Mouse (Mus musculus) liver, embryonic 14.5 days (tissue): ENCODE measurements around the gene Crim1. TPM values are rescaled to one million over a fixed set of nuclear protein-coding genes. Genes with fewer than 3 reads are reported as not detected.

Experiments used
- ATAC-seq: fragments of 200-750 bp; cut with Nextera tagmentation; 2 replicates; pipeline ENCODE4 v1.8.0; 2017; ENCODE audit warnings: moderate number of reproducible peaks, mild to moderate bottlenecking, moderate library complexity; ENCODE audit not compliant: insufficient read depth
- DNase-seq, 3 experiments: peaks; one replicate each; pipeline ENCODE4 v3.0.0-alpha.2; 2012 to 2013; ENCODE audit warnings: low read depth in 3 of 3, low spot score in 3 of 3
- H3K27ac ChIP-seq: fragments of 300-500 bp; sonication (generic); 2 replicates; pipeline ENCODE4 v1.5.1; 2014; ENCODE audit warnings: moderate library complexity, mild to moderate bottlenecking, control low read depth, inconsistent platforms
- H3K27me3 ChIP-seq: fragments of 300-500 bp; sonication (generic); 2 replicates; pipeline ENCODE4 v1.6.1; 2014; ENCODE audit warnings: mild to moderate bottlenecking, low read length, moderate library complexity; ENCODE audit not compliant: control insufficient read depth, insufficient read depth
- H3K36me3 ChIP-seq: fragments of 300-500 bp; sonication (generic); replicated peaks from 2 replicates; pipeline ENCODE4 v1.6.1; 2014; ENCODE audit warnings: low read depth; ENCODE audit not compliant: control insufficient read depth, insufficient read depth
- H3K4me1 ChIP-seq, 2 experiments: fragments of 200-500 bp in 1 of 2; fragments of 300-500 bp in 1 of 2; sonication (generic) in 1 of 2; replicated peaks; 2 replicates each; pipeline ENCODE4 v1.6.1; 2012 to 2014; ENCODE audit warnings: antibody characterized with exemption in 1 of 2, inconsistent platforms in 1 of 2, low read length in 1 of 2; ENCODE audit not compliant: control insufficient read depth in 2 of 2, insufficient read depth in 2 of 2
- H3K4me2 ChIP-seq: fragments of 300-500 bp; sonication (generic); 2 replicates; pipeline ENCODE4 v1.6.1; 2014; ENCODE audit warnings: low read depth, mild to moderate bottlenecking, control low read depth, moderate library complexity
- H3K4me3 ChIP-seq, 2 experiments: fragments of 200-500 bp in 1 of 2; fragments of 300-500 bp in 1 of 2; sonication (generic) in 1 of 2; 2 replicates each; pipeline ENCODE4 v1.5.1; 2012 to 2014; ENCODE audit warnings: low read depth in 2 of 2, low read length in 2 of 2, mild to moderate bottlenecking in 2 of 2, control low read depth in 1 of 2, inconsistent platforms in 1 of 2, moderate library complexity in 1 of 2; ENCODE audit not compliant: insufficient read depth in 1 of 2
- H3K9ac ChIP-seq: fragments of 300-500 bp; sonication (generic); replicated peaks from 2 replicates; pipeline ENCODE4 v1.6.1; 2014; ENCODE audit warnings: mild to moderate bottlenecking, control low read depth, moderate library complexity
- H3K9me3 ChIP-seq: fragments of 300-500 bp; sonication (generic); 2 replicates; pipeline ENCODE4 v1.6.1; 2016; ENCODE audit warnings: low read length, mixed read lengths; ENCODE audit not compliant: control insufficient read depth
- CTCF ChIP-seq: IDR thresholded peaks from 2 replicates; pipeline ENCODE4 v1.5.1; 2016; ENCODE audit warnings: antibody characterized with exemption, low read depth, control low read depth
- EP300 ChIP-seq: IDR thresholded peaks from 2 replicates; pipeline ENCODE4 v1.6.1; 2016; ENCODE audit warnings: antibody characterized with exemption, low read depth
- WGBS: fragments of 180-500 bp; shearing (Covaris S2); extraction: QIAGEN DNeasy Blood & Tissue Kit; methylation state at CpG from one replicate; pipeline ENCODE4 v1.1.7; 2014; ENCODE audit not compliant: insufficient replicate concordance; 5-methylcytosine and 5-hydroxymethylcytosine counted together
- polyA plus RNA-seq, 2 experiments: library from polyadenylated mRNA; depleted of rRNA in 1 of 2; stranded (reverse) in 1 of 2; unstranded in 1 of 2; fragments of >200 nt; fragmentation: Nextera tagmentation in 1 of 2; extraction: Ambion mirVana in 1 of 2; gene quantifications; 2 replicates each; pipeline versions ENCODE4 v1.2.1 to v1.2.3; 2012 to 2014

Gene Crim1
- polyA plus RNA-seq, 2 experiments, result 0.74 to 0.95 TPM

GRCm38 (mm10) chr17:78273875-78274274 is 73.8 kb downstream of the Crim1 start:
- no peaks in the 10 kb centered on the region for H3K27me3 ChIP-seq
- peaks cover 0 to 6% of the 10 kb centered on the region in 2 experiments; a peak in 2 of 4 replicates for H3K4me1 ChIP-seq
- ATAC-seq (no peak), DNase-seq (no peak)
- WGBS, result 62% methylated on average over 7 of the region's 7 CpGs
- no peak overlapping the region for H3K4me2 ChIP-seq
- no peak overlapping the region for H3K4me3 ChIP-seq
- TF ChIP-seq CTCF (no peak), EP300 (no peak)
- no peak overlapping the region for H3K27ac ChIP-seq
- H3K9me3 ChIP-seq, result no peaks in the 10 kb centered on the region
- no peak overlapping the region for H3K9ac ChIP-seq
- no peaks in the 10 kb centered on the region for H3K36me3 ChIP-seq

DNA sequence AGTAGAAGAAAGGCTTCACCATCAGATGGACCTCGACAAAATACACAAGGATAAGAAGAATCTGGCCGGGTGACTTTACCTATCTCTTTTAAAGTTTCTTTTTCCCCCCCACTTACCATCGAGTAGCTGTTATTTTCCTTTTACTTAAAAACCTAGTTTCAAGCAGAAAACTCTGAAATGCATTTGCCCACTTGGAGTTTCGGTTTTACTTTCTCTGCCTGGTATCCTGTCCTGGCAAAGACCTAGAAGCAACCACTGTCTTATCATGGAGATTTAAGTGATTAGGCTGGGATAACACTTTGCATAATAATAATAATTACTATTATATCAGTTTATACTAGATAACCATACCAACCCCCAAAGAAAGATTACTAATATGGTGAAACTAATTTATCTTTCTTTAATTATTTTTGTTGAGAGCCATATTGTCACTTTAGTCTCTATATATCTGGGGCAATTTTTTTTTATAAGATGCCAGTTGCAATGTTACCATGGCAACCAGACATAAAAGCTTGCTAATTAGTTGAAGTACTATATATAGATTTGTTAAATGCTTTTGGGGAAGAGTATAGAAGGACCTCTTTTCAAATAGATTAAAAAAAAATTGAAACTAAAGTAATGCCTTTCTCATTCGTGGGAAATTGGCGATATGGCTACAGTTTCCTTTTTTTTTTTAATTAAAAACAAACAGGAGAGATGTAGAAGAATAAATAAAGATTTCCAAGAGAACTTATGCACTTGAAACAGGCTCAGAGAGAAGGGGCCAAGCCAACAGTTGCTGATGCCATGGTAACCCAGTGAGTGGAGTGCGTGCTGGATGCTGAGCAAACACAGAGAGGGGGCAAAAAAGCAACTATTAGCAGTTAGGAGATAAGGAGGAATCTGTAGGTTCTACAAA is 74.8 kb downstream of the Crim1 start:
- 74% methylated on average over 7 of the region's 7 CpGs for WGBS

DNA sequence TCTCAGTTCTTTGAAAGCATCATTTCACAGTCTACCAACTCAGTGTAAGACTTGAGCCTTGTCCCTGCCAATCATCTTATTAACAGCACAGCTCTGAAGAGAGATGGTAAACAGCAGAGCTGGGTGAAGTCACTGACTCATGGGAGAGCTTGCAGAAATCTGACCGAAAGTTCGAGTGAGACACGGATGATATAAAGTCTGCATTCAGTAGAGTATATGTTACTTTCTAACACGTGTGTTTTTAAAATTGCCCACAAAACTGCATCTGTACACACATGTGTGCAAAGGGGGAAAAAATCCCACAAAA is 75.4 kb downstream of the Crim1 start:
- Histone ChIP-seq H3K27me3 (no peaks in the 10 kb centered on the region), H3K9me3 (no peaks in the 10 kb centered on the region), H3K36me3 (no peaks in the 10 kb centered on the region), H3K27ac (no peak overlapping the region), H3K4me1 (peaks cover 0 to 6% of the 10 kb centered on the region in 2 experiments; a peak in 2 of 4 replicates), H3K4me2 (no peak overlapping the region), H3K4me3 (no peak overlapping the region), H3K9ac (no peak overlapping the region)
- no peak for TF ChIP-seq CTCF
- no peak for TF ChIP-seq EP300
- ATAC-seq (no peak), DNase-seq (no peak)
- 63% methylated on average over 4 of the region's 4 CpGs for WGBS

More for the DNA sequence above, 74.8 kb downstream of the Crim1 start:
- TF ChIP-seq EP300 (no peak), CTCF (no peak)
- H3K4me1 ChIP-seq, result peaks cover 0 to 6% of the 10 kb centered on the region in 2 experiments; a peak in 2 of 4 replicates
- no peaks in the 10 kb centered on the region for H3K9me3 ChIP-seq
- H3K27ac ChIP-seq, result no peak overlapping the region
- DNase-seq (no peak), ATAC-seq (no peak)
- H3K27me3 ChIP-seq, result no peaks in the 10 kb centered on the region
- no peaks in the 10 kb centered on the region for H3K36me3 ChIP-seq
- no peak overlapping the region for H3K9ac ChIP-seq
- H3K4me3 ChIP-seq, result no peak overlapping the region
- no peak overlapping the region for H3K4me2 ChIP-seq

DNA sequence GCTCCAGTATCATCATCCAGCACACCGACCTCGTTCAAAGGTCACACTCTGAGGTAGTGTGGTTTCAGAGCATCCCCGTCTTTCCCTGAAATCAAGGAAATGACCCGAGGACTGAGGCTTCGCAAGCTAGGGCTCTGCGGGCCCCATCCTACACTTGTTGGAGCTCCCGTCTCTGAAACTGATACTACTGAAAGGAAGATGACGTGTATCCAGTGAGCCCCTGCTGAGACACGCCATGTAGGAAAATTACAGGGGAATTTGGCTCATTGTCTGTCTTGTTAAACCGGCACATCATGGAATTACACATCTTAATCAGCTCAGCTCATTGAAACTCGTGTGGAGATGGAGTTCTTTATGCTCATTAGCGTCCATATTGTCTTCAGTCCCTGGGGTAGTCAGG is 79.1 kb downstream of the Crim1 start:
- Histone ChIP-seq H3K27me3 (no peaks in the 10 kb centered on the region), H3K9me3 (no peaks in the 10 kb centered on the region), H3K9ac (no peak overlapping the region), H3K4me2 (no peak overlapping the region), H3K4me3 (no peak overlapping the region), H3K36me3 (no peaks in the 10 kb centered on the region), H3K4me1 (peaks cover 0 to 1% of the 10 kb centered on the region in 2 experiments; a peak in 1 of 4 replicates), H3K27ac (no peak overlapping the region)
- TF ChIP-seq EP300 (no peak), CTCF (no peak)
- WGBS, result 78% methylated on average over 12 of the region's 12 CpGs
- ATAC-seq (no peak), DNase-seq (no peak)

GRCm38 (mm10) chr17:78280991-78281712 is 81.1 kb downstream of the Crim1 start:
- TF ChIP-seq CTCF (no peak), EP300 (no peak)
- Histone ChIP-seq H3K27me3 (no peaks in the 10 kb centered on the region), H3K27ac (no peak overlapping the region), H3K9me3 (no peaks in the 10 kb centered on the region), H3K4me1 (peaks cover 0 to 2% of the 10 kb centered on the region in 2 experiments; a peak in 1 of 4 replicates), H3K4me3 (no peak overlapping the region), H3K36me3 (no peaks in the 10 kb centered on the region), H3K9ac (no peak overlapping the region), H3K4me2 (no peak overlapping the region)
- ATAC-seq (no peak), DNase-seq (no peak)
- WGBS, result 82% methylated on average over 18 of the region's 18 CpGs
